Mouse (Mus musculus): ENCODE data around the gene Eci1. TPM values are rescaled to one million over a fixed set of nuclear protein-coding genes. Genes with fewer than 3 reads are reported as not detected.
"Not testable (repeated sequence)": the region's sequence is repeated elsewhere in the genome, so short reads cannot be mapped to it uniquely, and the experiment has no call there.

The Eci1 gene
- total RNA-seq (2021): 10 to 100 TPM; 23.3 to 26.9 TPM

DNA sequence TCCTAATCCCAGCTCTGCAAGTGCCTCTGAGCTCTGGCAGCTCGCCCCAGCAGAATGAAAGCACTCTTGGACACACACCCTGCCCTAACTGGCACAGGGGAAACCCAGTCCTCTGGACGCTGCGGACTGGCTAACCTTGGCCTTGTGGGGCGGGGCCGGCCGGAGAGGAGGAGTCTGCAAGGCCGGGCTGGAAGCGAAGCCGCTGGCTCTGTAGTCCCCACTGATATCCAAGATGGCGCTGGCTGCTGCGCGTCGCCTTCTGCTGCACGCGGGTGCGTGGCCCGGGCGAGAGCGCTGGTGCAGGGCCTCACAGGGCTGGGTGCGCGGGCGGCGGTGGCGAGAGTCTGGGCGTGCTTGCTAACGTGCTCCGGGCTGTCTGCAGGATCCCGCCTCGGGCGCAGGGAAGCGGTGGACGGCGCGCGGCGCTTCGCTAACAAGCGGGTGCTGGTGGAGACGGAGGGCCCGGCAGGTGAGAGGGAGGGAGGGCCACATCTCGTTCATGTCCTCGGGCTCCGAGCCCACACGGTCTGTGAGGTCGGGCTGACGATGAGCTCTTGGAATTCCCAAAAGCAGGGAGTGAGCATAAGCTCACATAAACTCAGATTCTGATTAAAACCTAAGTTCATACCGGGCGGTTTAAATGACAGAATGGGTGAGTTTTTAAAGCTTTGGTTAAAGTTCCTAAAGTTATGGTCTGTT lies at the start of gene Eci1:
Gene Eci1 (plus strand): TSS at position 171 of the 699 bp plus-strand sequence.
- peak; percentile 74 to 82 for DNase-seq (ENCODE audit: extremely low spot score in 1 of 2, low spot score in 1 of 2)

DNA sequence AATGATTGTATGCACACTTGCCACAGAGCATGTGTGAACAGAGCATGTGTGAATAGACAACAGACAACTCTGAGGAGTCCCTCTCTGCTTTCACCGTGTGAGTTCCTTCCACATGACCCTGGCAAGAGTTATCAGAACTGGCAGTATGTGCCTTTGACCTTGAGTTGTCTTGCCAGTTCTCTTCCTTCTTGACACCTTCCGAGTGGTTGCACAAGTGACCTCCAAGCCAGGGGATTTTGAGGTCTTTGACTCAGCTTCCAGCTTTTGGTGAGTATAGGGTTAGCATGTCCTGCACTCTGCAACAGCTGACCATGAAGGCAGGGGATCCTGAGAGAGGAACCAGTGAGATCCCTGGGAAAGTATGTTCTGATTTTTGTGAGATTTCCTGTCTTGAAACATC lies 47.9 kb upstream of the Eci1 start:
- DNase-seq (ENCODE audit: extremely low spot score in 1 of 2, low spot score in 1 of 2): no peak

- DNase-seq (ENCODE audit: extremely low spot score in 1 of 2, low spot score in 1 of 2): no peak
These were observed 42.7 kb upstream of the Eci1 start for GRCm38 (mm10) chr17:24383789-24384188.

DNA sequence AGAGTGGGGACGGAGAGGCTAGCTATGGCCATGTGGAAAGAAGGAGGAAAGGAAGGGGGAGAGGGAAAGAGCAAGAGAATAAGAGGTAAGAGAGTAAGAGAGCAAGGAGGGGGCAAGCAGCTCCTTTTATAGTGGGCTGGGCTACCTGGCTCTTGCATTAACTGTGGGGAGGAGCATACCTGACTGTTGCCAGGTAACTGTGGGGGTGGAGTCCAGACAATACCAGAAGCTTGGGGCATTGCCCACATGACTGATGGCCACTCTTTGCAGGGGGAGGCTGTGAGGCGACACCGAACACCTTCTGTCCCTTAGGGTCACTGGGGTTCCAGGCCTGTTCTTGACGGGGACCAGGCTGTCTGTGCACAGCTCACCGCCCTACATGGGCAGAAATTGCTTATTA lies 37.7 kb upstream of the Eci1 start:
- DNase-seq (ENCODE audit: extremely low spot score in 1 of 2, low spot score in 1 of 2): no peak

DNA sequence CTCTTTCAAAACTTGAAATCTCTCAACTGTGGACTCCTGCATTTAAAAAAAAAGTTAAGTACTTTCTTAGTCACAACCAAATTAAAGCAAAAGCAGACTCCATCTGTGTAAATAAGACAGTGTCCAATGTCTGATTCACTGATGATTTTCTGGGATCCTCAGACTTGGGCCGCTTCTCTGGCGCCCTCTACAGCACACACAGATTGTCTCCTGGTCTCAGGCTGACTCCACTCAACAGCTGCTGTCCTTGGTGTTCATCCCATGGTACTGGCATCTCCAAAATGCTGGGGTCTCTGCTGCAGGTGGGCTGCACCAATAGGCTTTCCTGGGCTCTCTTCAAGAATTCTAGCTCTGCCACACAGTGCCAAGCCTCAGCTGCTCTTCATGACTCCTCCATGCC lies 36.6 kb upstream of the Eci1 start:
- peak in 1 of 2 experiments; percentile 60 for DNase-seq (ENCODE audit: extremely low spot score in 1 of 2, low spot score in 1 of 2)

DNA sequence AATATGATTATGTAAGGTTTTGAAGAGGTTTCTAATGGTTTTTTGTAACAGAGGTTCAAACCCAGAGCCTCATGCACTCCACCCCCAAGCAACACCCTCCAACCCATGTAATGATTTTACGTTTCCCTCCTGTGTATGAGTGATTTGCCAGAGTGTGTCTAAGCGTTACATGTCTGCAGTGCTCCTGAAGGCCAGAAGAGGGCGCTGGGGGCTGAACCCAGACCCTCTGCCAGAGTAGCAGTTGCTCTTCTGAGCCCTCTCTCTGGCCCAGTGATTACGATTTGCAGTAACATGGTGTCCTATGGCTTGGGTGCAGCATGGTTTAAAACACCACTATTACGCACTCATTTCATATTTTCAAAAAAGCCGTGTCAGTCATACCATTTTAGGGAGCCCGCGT lies 35.3 kb upstream of the Eci1 start:
- peak in 1 of 2 experiments; percentile 28 for DNase-seq (ENCODE audit: extremely low spot score in 1 of 2, low spot score in 1 of 2)

- DNase-seq (ENCODE audit: extremely low spot score in 1 of 2, low spot score in 1 of 2): no peak
These were observed 32.9 kb upstream of the Eci1 start for GRCm38 (mm10) chr17:24393527-24393926.

DNA sequence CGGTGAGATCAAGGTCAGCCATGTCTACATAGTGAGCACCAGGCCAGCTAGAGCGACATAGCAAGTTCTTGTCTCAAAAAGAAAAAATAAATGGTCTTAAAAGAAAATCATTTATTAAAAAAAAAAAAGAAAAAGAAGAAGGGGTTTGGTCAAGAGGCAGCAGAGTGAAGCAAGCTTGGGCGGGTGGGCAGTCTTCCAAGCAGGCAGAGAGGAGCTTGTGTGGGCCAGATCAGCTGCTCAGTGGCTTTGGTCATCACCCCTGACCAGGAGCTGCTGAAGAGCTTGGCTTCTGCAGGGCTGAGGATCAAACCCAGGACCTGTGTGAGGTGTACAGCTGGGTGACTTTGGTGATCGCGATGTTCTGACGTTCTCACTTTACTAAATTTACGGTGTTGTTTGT lies 32.0 kb upstream of the Eci1 start:
- no peak for DNase-seq (ENCODE audit: extremely low spot score in 1 of 2, low spot score in 1 of 2)

DNA sequence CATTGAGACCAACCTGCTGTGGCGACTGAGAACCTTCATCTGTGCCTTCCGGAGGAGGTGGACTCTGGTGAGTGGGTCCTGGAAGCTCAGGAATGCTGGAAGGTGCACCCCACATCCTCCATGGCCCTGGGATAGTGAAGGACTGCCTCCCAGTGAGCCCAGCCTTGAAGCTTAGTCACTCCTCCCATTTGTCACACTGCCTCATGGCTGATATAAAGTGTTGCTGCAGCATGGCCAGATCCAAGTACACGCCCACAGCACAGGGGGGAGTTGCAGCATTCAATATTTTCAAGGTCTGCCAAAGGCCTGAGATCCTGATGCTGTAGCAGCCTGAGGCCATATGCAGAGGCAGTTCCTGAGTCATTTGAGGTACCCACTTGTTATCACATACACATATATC lies 24.1 kb upstream of the Eci1 start:
- DNase-seq (ENCODE audit: extremely low spot score in 1 of 2, low spot score in 1 of 2): no peak

- no peak for DNase-seq (ENCODE audit: extremely low spot score in 1 of 2, low spot score in 1 of 2)
These were observed 19.2 kb upstream of the Eci1 start for GRCm38 (mm10) chr17:24407116-24407803.

DNA sequence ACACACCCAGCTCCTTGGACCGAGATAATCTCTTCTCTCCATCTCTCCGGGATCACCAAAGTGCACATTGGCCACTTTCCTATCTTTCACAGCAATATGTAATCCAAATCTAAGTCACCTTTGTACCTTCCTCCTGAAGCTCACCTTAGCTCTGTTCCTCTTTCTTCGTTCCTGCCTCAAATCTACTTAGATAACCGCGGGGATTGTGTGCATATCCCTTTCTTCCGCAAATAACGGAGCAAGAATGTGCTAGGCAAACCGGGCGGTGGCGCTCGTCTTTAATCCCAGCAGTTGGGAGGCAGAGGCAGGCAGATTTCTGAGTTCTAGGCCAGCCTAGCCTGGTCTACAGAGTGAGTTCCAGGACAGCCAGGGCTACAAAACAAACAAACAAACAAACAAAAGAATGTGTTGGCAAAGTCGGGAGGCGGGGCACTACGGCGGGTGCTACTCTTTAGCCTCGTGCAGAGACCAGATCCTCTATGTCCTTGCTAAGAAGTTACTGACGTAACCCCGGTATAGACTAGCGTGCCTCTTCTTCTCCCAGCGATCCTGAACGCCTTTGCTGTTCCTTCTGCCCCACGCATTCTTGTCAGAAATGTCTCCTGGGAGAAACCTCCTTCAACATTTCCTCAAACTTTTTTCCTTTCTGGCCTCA lies 12.8 kb upstream of the Eci1 start:
- DNase-seq (ENCODE audit: extremely low spot score in 1 of 2, low spot score in 1 of 2): no peak

DNA sequence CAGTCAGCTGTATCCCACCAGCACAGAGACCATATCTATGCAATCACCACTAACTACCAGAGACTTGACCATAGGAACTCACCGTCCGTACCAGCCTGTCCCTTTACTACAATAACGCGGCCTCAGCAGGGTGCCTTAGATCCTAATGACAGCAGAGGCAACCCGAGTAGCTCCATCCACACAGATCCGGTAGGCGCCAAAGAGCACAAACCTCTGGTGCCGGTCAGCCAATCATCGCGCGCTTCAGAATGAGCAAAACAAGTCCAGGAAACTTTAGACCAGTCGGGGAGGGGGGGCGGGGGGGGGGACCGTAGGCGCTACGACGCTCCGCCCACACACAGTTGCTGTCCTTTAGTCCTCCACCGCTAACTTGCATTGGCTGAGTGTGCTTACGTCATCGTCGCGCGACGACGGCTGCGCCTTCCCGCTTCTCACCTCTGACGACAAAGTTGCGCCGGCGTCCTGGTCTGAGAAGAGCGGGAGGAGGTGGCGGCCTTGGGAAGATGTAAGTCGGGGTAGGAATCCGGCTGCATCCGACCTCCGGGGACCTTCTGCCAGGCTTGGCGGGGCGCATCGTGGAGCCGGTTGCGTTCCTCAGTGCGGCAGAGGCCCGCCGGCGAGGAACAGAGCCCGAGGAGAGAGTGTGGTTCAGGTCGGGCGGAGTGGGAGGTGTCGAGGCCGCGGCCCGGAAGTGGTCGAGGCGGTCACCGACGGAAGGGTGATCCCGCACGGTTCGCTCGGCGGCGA lies 12.0 kb upstream of the Eci1 start, which contains the start of gene Rnps1:
Gene Rnps1 (plus strand): TSS at position 336 of the 747 bp plus-strand sequence.
- peak; percentile 82 to 87 for DNase-seq (ENCODE audit: extremely low spot score in 1 of 2, low spot score in 1 of 2)

DNA sequence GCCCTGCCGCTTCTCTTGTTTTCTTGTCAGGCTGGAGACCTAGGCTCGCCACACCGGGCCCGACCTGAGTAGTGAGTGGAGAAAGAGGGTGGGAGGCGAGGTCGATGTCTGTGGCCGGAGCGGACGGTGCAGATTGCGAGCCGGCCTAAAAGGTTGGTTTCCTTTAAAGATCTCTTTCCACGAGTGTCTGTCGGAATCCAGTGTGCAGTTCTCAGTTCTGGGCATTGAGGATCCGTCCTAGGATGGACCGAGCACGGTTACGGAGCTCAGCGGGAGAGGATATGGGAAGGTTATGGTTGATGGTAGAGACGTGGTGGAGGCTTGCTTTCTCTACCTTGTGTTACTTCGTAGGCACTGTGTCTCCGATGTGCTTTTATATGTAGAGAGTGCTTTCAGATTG lies 11.4 kb upstream of the Eci1 start:
- DNase-seq (ENCODE audit: extremely low spot score in 1 of 2, low spot score in 1 of 2): no peak

DNA sequence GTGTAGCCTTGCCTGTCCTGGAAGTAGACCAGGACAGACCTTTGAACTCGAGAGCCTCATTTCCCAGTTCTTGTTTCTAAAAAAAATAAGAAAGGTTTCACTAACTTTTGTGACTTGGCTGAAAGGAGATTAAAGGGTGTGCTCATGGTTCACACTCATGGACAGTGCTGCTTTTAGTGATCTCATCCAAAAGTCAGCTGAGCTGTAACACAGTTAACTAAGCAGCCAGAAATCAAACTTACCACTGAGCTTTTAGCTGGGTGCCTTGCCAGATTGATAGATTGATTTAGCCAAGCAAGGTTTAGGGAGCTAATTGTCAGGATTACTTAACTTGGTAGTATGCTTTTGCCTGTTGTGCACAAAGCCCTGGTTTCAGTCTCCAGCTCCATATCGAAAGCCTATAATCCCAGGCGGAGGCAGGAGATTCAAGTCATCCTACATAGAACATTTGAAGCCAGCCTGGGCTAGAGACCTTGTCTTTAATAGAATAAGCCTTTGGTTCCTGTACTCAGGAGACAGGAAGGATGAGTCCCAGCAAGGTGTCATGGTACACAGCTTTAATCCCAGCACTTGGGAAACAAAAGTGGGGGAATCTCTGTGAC lies 10.3 kb upstream of the Eci1 start:
- no peak for DNase-seq (ENCODE audit: extremely low spot score in 1 of 2, low spot score in 1 of 2)

- DNase-seq (ENCODE audit: extremely low spot score in 1 of 2, low spot score in 1 of 2): no peak
These were observed 3.3 kb upstream of the Eci1 start for GRCm38 (mm10) chr17:24423114-24423513.

- no peak for DNase-seq (ENCODE audit: extremely low spot score in 1 of 2, low spot score in 1 of 2)
These were observed 2.0 kb upstream of the Eci1 start for GRCm38 (mm10) chr17:24424489-24424888.

DNA sequence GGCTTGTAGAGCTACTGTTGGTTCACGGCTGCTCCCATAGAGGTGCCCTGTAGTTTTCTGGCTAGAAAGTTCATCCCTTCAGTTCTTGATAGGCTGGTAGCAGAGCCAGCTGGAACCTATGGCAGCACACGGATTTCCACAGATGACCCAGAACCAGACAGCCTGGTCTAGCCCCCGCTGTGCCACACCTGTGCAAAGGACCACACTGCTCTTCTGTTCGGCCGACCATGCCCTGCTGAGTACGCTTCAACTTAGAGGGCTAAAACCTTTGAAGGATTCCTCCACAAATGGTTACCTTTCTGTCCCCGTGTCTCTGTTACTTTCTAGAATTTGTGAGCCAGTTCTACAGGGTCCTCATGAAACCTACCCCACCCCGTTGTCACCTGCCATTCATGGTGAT lies 1.1 kb upstream of the Eci1 start:
- DNase-seq (ENCODE audit: extremely low spot score in 1 of 2, low spot score in 1 of 2): not testable (repeated sequence)

DNA sequence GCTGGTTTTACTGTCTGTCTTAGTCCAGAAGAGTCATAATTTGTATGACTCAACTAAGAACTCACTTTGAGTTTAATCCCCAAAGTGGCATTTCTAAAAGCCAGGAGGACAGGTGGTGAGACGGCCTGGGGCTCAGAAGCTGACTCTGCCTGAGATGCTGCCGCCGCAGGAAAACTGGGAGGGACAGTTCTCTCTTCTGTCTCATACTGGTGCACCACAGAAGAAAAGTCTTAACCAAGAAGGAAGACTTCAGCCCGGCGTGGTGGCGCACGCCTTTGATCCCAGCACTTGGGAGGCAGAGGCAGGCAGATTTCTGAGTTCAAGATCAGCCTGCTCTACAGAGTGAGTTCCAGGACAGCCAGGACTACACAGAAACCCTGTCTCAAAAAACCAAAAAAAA lies 536 bp upstream of the Eci1 start:
- no peak for DNase-seq (ENCODE audit: extremely low spot score in 1 of 2, low spot score in 1 of 2)

- DNase-seq (ENCODE audit: extremely low spot score in 1 of 2, low spot score in 1 of 2): no peak
These were observed 723 bp downstream of the Eci1 start for GRCm38 (mm10) chr17:24427170-24427557.

DNA sequence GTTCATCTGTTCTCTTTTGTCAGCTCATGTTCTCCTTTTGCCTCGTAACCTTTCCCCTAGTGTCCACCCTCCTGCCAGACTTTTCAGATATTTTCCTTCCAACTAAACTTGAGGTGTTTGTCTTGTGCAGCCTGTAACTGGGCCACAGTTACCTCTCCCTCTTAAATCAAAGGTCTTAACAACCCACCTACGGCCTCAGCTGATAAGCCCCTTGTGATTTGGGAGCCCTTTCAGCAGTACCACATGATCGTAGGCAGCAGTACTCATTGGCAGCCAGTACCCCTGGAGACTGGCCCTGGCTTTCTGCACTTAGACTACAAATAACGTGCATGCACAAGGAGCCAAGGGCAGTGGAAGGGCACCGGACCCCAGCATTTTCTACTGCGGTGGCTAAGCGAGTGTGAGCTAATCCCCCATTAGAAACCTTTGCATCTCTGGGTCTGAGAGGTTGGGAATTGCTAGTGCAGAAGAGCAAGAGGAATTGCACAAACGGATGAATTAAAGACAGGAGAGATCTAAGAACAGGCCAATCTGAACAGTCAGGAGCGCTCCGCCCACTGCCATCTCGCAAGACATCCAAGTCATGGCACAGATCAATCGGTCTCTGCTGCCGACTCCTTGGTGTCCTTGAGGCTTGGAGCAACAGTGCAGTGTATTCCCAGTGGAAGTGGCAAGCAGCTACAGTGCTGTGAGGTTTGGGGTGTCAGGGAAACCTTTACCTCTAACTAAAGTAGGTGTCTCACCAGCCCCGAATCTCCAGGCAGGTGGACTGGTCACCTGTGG lies 3.0 kb downstream of the Eci1 start:
- DNase-seq (ENCODE audit: extremely low spot score in 1 of 2, low spot score in 1 of 2): no peak
